Mouse (Mus musculus) thymus, adult 2 months (tissue): ENCODE results near the gene Tmem9. TPM values are rescaled to one million over a fixed set of nuclear protein-coding genes. Genes with fewer than 3 reads are reported as not detected.

Experiments used
- DNase-seq: peaks from one replicate; pipeline ENCODE4 v3.0.0; 2021
- H3K27ac ChIP-seq: fragments of 200-500 bp; 2 replicates; pipeline ENCODE4 v1.5.1; 2012; ENCODE audit warnings: low read length, control low read depth; ENCODE audit not compliant: control insufficient read depth, insufficient read depth
- H3K27me3 ChIP-seq: fragments of 200-500 bp; 2 replicates; pipeline ENCODE4 v1.6.1; 2012; ENCODE audit warnings: mild to moderate bottlenecking, low read length, moderate library complexity, mixed read lengths; ENCODE audit not compliant: control insufficient read depth, insufficient read depth
- H3K36me3 ChIP-seq: fragments of 200-500 bp; 2 replicates; pipeline ENCODE4 v1.6.1; 2012; ENCODE audit warnings: mild to moderate bottlenecking, low read length, moderate library complexity; ENCODE audit not compliant: control insufficient read depth, insufficient read depth
- H3K4me1 ChIP-seq: fragments of 200-500 bp; replicated peaks from 2 replicates; pipeline ENCODE4 v1.6.1; 2012; ENCODE audit warnings: low read length; ENCODE audit not compliant: control insufficient read depth, insufficient read depth
- H3K4me3 ChIP-seq: fragments of 200-500 bp; 2 replicates; pipeline ENCODE4 v1.5.1; 2012; ENCODE audit warnings: mild to moderate bottlenecking, low read length, control low read depth, moderate library complexity; ENCODE audit not compliant: control insufficient read depth, insufficient read depth
- CTCF ChIP-seq: fragments of 200-500 bp; IDR thresholded peaks from 2 replicates; pipeline ENCODE4 v1.5.1; 2012; ENCODE audit warnings: mild to moderate bottlenecking, control low read depth, low read length, moderate library complexity, borderline replicate concordance; ENCODE audit not compliant: control insufficient read depth, poor library complexity, insufficient read depth; ENCODE audit errors: extremely low read depth
- POLR2A ChIP-seq: fragments of 200-500 bp; IDR thresholded peaks from 2 replicates; pipeline ENCODE4 v1.6.1; 2012; ENCODE audit warnings: mild to moderate bottlenecking, low read length, control low read depth, moderate library complexity; ENCODE audit not compliant: control insufficient read depth, poor library complexity, insufficient read depth; ENCODE audit errors: extremely low read depth
- WGBS: fragments of 180-500 bp; shearing (Covaris S2); methylation state at CpG from one replicate; pipeline ENCODE4 v1.1.7; 2018; 5-methylcytosine and 5-hydroxymethylcytosine counted together
- polyA plus RNA-seq: library from polyadenylated mRNA; depleted of rRNA; stranded (reverse); fragments of >200 nt; gene quantifications from 2 replicates; pipeline ENCODE4 v1.2.3, GENCODE M21; 2012

The Tmem9 gene
- polyA plus RNA-seq, 1 experiment = 86.9 TPM

- 86% methylated on average over 3 of the region's 3 CpGs for WGBS
- no peaks in the 10 kb centered on the region for H3K36me3 ChIP-seq
- peaks cover 4% of the 10 kb centered on the region; the same call in 1 of the 2 replicates for H3K27me3 ChIP-seq
- no peak for TF ChIP-seq POLR2A
- no peak for TF ChIP-seq CTCF
- H3K4me1 ChIP-seq = peaks cover 3% of the 10 kb centered on the region
- H3K27ac ChIP-seq = no peak within 1 kb of the TSS
- DNase-seq = no peak
- no peak within 1 kb of the TSS for H3K4me3 ChIP-seq
These were observed 1.6 kb upstream of the Tmem9 start, which contains the start of gene Igfn1 for GRCm38 (mm10) chr1:136006292-136006748. TSS of gene Igfn1 (minus strand) at chr1:136006342.

GRCm38 (mm10) chr1:136008159-136008533, 196 bp downstream of the Tmem9 start:
- Histone ChIP-seq H3K27ac (no peak overlapping the region), H3K4me3 (no peak overlapping the region), H3K4me1 (peaks cover 3% of the 10 kb centered on the region), H3K27me3 (peaks cover 4% of the 10 kb centered on the region; the same call in 1 of the 2 replicates), H3K36me3 (no peaks in the 10 kb centered on the region)
- DNase-seq = no peak
- no peak for TF ChIP-seq CTCF
- no peak for TF ChIP-seq POLR2A
- 22% methylated on average over 8 of the region's 8 CpGs for WGBS

- no peaks in the 10 kb centered on the region for H3K36me3 ChIP-seq
- no peak overlapping the region for H3K27ac ChIP-seq
- 87% methylated on average over 4 of the region's 4 CpGs for WGBS
- no peak for TF ChIP-seq CTCF
- no peak for TF ChIP-seq POLR2A
- peaks cover 3% of the 10 kb centered on the region for H3K4me1 ChIP-seq
- DNase-seq = no peak
- H3K4me3 ChIP-seq = no peak overlapping the region
- peaks cover 4% of the 10 kb centered on the region; the same call in 1 of the 2 replicates for H3K27me3 ChIP-seq
These were observed 2.3 kb downstream of the Tmem9 start for GRCm38 (mm10) chr1:136010247-136010646.

- H3K27ac ChIP-seq = no peak overlapping the region
- WGBS = 91% methylated on average over 4 of the region's 4 CpGs
- no peak for TF ChIP-seq POLR2A
- TF ChIP-seq CTCF = no peak
- H3K36me3 ChIP-seq = no peaks in the 10 kb centered on the region
- no peak for DNase-seq
- H3K4me1 ChIP-seq = peaks cover 2% of the 10 kb centered on the region; the same call in 1 of the 2 replicates
- no peaks in the 10 kb centered on the region for H3K27me3 ChIP-seq
- H3K4me3 ChIP-seq = no peak overlapping the region
These were observed 5.6 kb downstream of the Tmem9 start for GRCm38 (mm10) chr1:136013513-136013912.

GRCm38 (mm10) chr1:136014796-136015502, 7.0 kb downstream of the Tmem9 start:
- H3K27me3 ChIP-seq = no peaks in the 10 kb centered on the region
- no peak for TF ChIP-seq CTCF
- TF ChIP-seq POLR2A = no peak
- no peak overlapping the region for H3K4me3 ChIP-seq
- peaks cover 2% of the 10 kb centered on the region; the same call in 1 of the 2 replicates for H3K4me1 ChIP-seq
- no peaks in the 10 kb centered on the region for H3K36me3 ChIP-seq
- 88% methylated on average over 2 of the region's 2 CpGs for WGBS
- H3K27ac ChIP-seq = no peak overlapping the region
- no peak for DNase-seq

- H3K36me3 ChIP-seq = no peaks in the 10 kb centered on the region
- H3K27ac ChIP-seq = no peak overlapping the region
- H3K4me3 ChIP-seq = no peak overlapping the region
- no peak for TF ChIP-seq CTCF
- TF ChIP-seq POLR2A = no peak
- no peaks in the 10 kb centered on the region for H3K27me3 ChIP-seq
- H3K4me1 ChIP-seq = peaks cover 2% of the 10 kb centered on the region; the same call in 1 of the 2 replicates
- no peak for DNase-seq
- WGBS = 90% methylated on average over 2 of the region's 2 CpGs
These were observed 9.4 kb downstream of the Tmem9 start for GRCm38 (mm10) chr1:136017307-136017706.

GRCm38 (mm10) chr1:136017907-136018313, 10.0 kb downstream of the Tmem9 start:
- TF ChIP-seq CTCF (0 out of 2 replicates have a peak, but pooled peaks have one; percentile 22), POLR2A (no peak)
- Histone ChIP-seq H3K27me3 (no peaks in the 10 kb centered on the region), H3K4me3 (peak overlapping the region; percentile 66), H3K27ac (peak overlapping the region; percentile 33; the same call in 1 of the 2 replicates), H3K36me3 (no peaks in the 10 kb centered on the region), H3K4me1 (peaks cover 2% of the 10 kb centered on the region; the same call in 1 of the 2 replicates)
- under 1% methylated on average over 22 of the region's 22 CpGs for WGBS
- DNase-seq = peak; percentile 88
